Mouse (Mus musculus) hindbrain, postnatal 0 days (tissue): ENCODE data around the gene Gjd2. TPM values are rescaled to one million over a fixed set of nuclear protein-coding genes. Genes with fewer than 3 reads are reported as not detected.

ENCODE experiments used
- ATAC-seq: fragments of 200-750 bp; cut with Nextera tagmentation; 2 replicates; pipeline ENCODE4 v1.8.0; 2017; ENCODE audit warnings: mild to moderate bottlenecking, moderate TSS enrichment, moderate library complexity
- DNase-seq: peaks from one replicate; pipeline ENCODE4 v3.0.0-alpha.2; 2015; ENCODE audit warnings: low spot score
- H3K27ac ChIP-seq: fragments of 300-500 bp; sonication (generic); 2 replicates; pipeline ENCODE4 v1.5.1; 2014; ENCODE audit warnings: mild to moderate bottlenecking
- H3K27me3 ChIP-seq: fragments of 300-500 bp; sonication (generic); 2 replicates; pipeline ENCODE4 v1.6.1; 2014; ENCODE audit warnings: low read length, mixed read lengths; ENCODE audit not compliant: insufficient read depth
- H3K36me3 ChIP-seq: fragments of 300-500 bp; sonication (generic); 2 replicates; pipeline ENCODE4 v1.6.1; 2014; ENCODE audit warnings: low read length, mixed read lengths; ENCODE audit not compliant: insufficient read depth
- H3K4me1 ChIP-seq: fragments of 300-500 bp; sonication (generic); 2 replicates; pipeline ENCODE4 v1.6.1; 2014; ENCODE audit warnings: antibody characterized with exemption, low read length, mixed read lengths; ENCODE audit not compliant: insufficient read depth
- H3K4me2 ChIP-seq: fragments of 300-500 bp; sonication (generic); 2 replicates; pipeline ENCODE4 v1.6.1; 2014; ENCODE audit warnings: low read depth, mild to moderate bottlenecking, low read length, moderate library complexity, mixed read lengths
- H3K4me3 ChIP-seq: fragments of 300-500 bp; sonication (generic); 2 replicates; pipeline ENCODE4 v1.5.1; 2014; ENCODE audit warnings: low read length
- H3K9ac ChIP-seq: fragments of 300-500 bp; sonication (generic); replicated peaks from 2 replicates; pipeline ENCODE4 v1.6.1; 2014; ENCODE audit warnings: mild to moderate bottlenecking, low read length, moderate library complexity, mixed read lengths
- H3K9me3 ChIP-seq: fragments of 300-500 bp; sonication (generic); 2 replicates; pipeline ENCODE4 v1.6.1; 2016; ENCODE audit warnings: low read length, mixed read lengths
- CTCF ChIP-seq: IDR thresholded peaks from 2 replicates; pipeline ENCODE4 v1.5.1; 2016; ENCODE audit warnings: antibody characterized with exemption, control low read depth, low read depth
- WGBS: fragments of 180-500 bp; shearing (Covaris S2); extraction: QIAGEN DNeasy Blood & Tissue Kit; methylation state at CpG from one replicate; pipeline ENCODE4 v1.1.7; 2014; 5-methylcytosine and 5-hydroxymethylcytosine counted together
- polyA plus RNA-seq: library from polyadenylated mRNA; unstranded; fragments of >200 nt; fragmentation: Nextera tagmentation; extraction: Ambion mirVana; gene quantifications from 2 replicates; pipeline ENCODE4 v1.2.1, GENCODE M21; 2015
- total RNA-seq: library from RNA; depleted of rRNA; stranded (reverse); fragments of >200 nt; gene quantifications from 2 replicates; pipeline ENCODE4 v1.2.3, GENCODE M21; 2014

Gjd2 gene
- total and polyA plus RNA-seq, 2 experiments from 2014 or later: 12.8 to 60.8 TPM

DNA sequence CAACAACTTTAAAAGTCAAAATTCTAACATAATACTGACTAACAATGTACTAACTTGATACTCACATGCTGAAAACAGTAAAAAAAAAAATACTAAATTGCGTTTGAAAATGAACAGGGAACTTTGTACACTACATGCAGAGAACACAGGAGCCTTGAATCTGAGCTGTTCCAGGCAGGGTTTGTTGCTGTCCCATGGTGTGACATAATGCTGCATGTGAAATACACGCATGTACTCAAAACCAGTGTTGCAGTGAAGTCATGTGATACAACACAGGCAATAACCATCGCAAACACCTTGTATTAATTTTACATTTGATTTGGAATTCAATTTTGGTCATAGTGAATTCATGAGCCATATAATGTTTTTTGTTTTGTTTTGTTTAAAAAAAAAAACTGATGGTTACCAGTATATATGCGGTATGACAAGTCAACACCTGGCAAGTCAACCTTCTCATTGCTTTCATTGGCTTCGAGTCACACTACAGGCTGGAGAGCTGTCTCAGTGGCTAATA, 32.8 kb upstream of the Gjd2 start:
- TF ChIP-seq CTCF: no peak
- 93% methylated on average over 5 of the region's 5 CpGs for WGBS
- no peak for ATAC-seq

DNA sequence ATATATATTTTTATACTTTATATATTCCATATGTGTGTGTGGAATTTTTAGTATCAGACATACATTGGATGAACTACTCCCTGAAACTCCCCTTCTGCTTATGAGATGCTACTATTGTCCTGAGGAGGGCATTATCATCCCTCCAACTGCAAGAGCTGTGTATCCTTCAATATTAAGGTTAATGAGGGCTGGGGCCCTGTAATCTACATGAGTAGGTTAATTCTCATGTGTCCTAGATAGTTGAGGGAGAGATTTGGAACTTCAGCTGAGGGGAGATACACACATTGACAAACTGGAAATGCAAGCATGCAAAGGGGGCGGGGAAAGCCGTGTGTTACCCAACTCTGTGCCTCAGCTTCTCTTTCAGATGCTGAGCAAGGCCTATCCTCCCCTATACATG, 24.5 kb upstream of the Gjd2 start:
- Histone ChIP-seq H3K36me3 (no peaks in the 10 kb centered on the region), H3K27ac (no peak overlapping the region), H3K27me3 (no peaks in the 10 kb centered on the region), H3K4me1 (no peaks in the 10 kb centered on the region), H3K9me3 (no peaks in the 10 kb centered on the region), H3K4me3 (no peak overlapping the region), H3K9ac (no peak overlapping the region), H3K4me2 (no peak overlapping the region)
- no peak for TF ChIP-seq CTCF
- ATAC-seq (no peak), DNase-seq (no peak)
- WGBS: 84% methylated on average over 2 of the region's 2 CpGs

More for the DNA sequence above, 32.8 kb upstream of the Gjd2 start:
- no peak overlapping the region for H3K27ac ChIP-seq
- DNase-seq: no peak
- H3K4me3 ChIP-seq: no peak overlapping the region
- H3K36me3 ChIP-seq: no peaks in the 10 kb centered on the region
- no peak overlapping the region for H3K4me2 ChIP-seq
- H3K9ac ChIP-seq: no peak overlapping the region
- no peaks in the 10 kb centered on the region for H3K9me3 ChIP-seq
- H3K27me3 ChIP-seq: no peaks in the 10 kb centered on the region
- no peaks in the 10 kb centered on the region for H3K4me1 ChIP-seq

DNA sequence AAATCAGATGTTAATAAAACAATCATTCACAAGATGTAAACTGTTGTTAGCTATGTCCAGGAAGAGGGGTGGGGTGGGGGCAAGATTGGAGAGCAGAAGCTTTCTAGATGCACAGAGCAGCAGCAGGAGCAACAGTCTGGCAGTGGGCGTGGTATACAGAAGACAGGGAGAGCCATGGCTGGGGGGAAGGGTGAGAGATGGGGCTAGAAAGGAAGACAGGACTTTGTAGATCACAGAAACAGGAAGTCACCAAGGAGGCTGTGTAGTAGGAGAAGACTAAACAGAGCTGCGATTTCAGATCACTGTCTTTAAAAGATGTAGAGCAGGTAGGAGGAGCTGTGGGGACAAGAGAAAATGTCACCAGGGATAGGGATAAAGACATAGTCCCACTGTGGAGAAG, 18.8 kb upstream of the Gjd2 start:
- TF ChIP-seq CTCF: no peak
- no peak overlapping the region for H3K4me3 ChIP-seq
- no peaks in the 10 kb centered on the region for H3K36me3 ChIP-seq
- H3K9ac ChIP-seq: no peak overlapping the region
- no peak for DNase-seq
- ATAC-seq: no peak
- no peaks in the 10 kb centered on the region for H3K27me3 ChIP-seq
- H3K9me3 ChIP-seq: no peaks in the 10 kb centered on the region
- no peak overlapping the region for H3K27ac ChIP-seq
- no peak overlapping the region for H3K4me2 ChIP-seq
- H3K4me1 ChIP-seq: no peaks in the 10 kb centered on the region
- WGBS: 57% methylated on average over 2 of the region's 2 CpGs

DNA sequence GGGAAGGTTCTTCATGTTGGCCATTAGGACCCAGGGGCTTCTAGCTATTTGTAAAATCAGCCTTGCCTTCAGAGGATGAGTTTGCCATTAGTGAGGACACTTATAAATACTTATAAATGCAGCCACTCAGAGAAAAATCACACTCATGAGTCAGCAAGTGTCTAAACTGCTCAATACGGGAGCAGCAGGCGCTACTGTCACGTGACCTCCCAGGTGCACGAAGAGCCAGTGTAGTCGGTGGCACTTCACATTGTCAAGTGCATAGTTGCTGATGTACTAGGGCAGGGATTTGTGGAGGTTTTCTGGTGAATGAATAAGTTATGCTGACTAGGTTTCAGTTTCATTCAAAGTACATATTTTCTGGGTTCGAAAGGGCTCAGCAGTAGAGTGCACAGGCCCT, 10.0 kb upstream of the Gjd2 start:
- DNase-seq: no peak
- Histone ChIP-seq H3K36me3 (no peaks in the 10 kb centered on the region), H3K4me1 (no peaks in the 10 kb centered on the region), H3K9me3 (no peaks in the 10 kb centered on the region), H3K27me3 (no peaks in the 10 kb centered on the region), H3K9ac (no peak overlapping the region), H3K27ac (no peak overlapping the region), H3K4me2 (no peak overlapping the region), H3K4me3 (no peak overlapping the region)
- TF ChIP-seq CTCF: no peak
- ATAC-seq: no peak
- 93% methylated on average over 6 of the region's 6 CpGs for WGBS

DNA sequence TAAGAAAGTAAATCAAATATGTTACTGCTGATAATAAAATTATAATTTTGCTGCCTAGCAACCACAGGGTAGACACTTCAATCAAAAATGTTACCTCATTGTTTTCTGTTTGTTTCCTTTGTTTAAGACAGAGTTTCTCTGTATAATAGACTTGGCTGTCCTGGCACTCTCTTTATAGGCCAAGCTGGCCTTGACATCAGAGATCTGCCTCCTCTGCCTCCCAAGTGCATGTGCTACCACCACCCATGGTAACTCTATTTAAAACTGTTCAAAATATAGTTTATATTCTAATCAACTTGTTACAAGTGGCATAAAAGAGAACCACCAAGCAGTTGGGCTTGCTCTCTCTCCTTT, 6.8 kb upstream of the Gjd2 start:
- DNase-seq (no peak), ATAC-seq (no peak)
- no peaks in the 10 kb centered on the region for H3K4me1 ChIP-seq
- no peaks in the 10 kb centered on the region for H3K9me3 ChIP-seq
- no peaks in the 10 kb centered on the region for H3K36me3 ChIP-seq
- TF ChIP-seq CTCF: no peak
- no peak overlapping the region for H3K4me2 ChIP-seq
- no peaks in the 10 kb centered on the region for H3K27me3 ChIP-seq
- H3K4me3 ChIP-seq: no peak overlapping the region
- H3K27ac ChIP-seq: no peak overlapping the region
- H3K9ac ChIP-seq: no peak overlapping the region

- H3K4me3 ChIP-seq: no peak overlapping the region
- no peak overlapping the region for H3K9ac ChIP-seq
- ATAC-seq (no peak), DNase-seq (no peak)
- TF ChIP-seq CTCF: no peak
- H3K27ac ChIP-seq: no peak overlapping the region
- no peaks in the 10 kb centered on the region for H3K27me3 ChIP-seq
- no peaks in the 10 kb centered on the region for H3K9me3 ChIP-seq
- H3K4me1 ChIP-seq: no peaks in the 10 kb centered on the region
- H3K4me2 ChIP-seq: no peak overlapping the region
- 69% methylated on average over 11 of the region's 11 CpGs for WGBS
- H3K36me3 ChIP-seq: no peaks in the 10 kb centered on the region
Measured at GRCm38 (mm10) chr2:114019474-114020209, 6.2 kb upstream of the Gjd2 start.

DNA sequence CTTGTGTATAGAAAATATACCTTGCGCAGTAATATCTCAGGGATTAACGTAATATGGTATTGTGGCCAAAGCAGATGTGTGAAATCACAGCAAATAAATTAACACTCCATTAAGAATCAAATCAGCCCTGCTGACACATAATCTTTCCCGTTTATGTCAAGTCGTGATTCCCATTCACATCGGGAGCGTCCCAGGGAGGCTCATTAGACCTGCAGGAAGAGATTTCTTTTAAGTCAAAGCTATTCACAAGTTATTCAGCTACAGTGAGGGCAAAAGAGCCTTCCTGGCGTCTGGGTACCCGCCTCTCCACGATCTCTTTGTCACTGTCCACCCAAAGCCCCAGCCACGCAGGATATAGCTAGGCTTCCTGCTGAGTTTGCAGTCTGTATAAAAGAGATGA, 4.7 kb upstream of the Gjd2 start:
- Histone ChIP-seq H3K27ac (no peak overlapping the region), H3K9ac (no peak overlapping the region), H3K9me3 (no peaks in the 10 kb centered on the region), H3K4me2 (no peak overlapping the region), H3K36me3 (no peaks in the 10 kb centered on the region), H3K27me3 (0 out of 2 replicates have a peak, but pooled peaks cover 5% of the 10 kb centered on the region), H3K4me3 (no peak overlapping the region), H3K4me1 (no peaks in the 10 kb centered on the region)
- no peak for TF ChIP-seq CTCF
- DNase-seq: no peak
- 22% methylated on average over 10 of the region's 10 CpGs for WGBS
- ATAC-seq: no peak
